Comparison of ENCODE assay signal across 14 mouse cellular contexts in the genomic region with DNA sequence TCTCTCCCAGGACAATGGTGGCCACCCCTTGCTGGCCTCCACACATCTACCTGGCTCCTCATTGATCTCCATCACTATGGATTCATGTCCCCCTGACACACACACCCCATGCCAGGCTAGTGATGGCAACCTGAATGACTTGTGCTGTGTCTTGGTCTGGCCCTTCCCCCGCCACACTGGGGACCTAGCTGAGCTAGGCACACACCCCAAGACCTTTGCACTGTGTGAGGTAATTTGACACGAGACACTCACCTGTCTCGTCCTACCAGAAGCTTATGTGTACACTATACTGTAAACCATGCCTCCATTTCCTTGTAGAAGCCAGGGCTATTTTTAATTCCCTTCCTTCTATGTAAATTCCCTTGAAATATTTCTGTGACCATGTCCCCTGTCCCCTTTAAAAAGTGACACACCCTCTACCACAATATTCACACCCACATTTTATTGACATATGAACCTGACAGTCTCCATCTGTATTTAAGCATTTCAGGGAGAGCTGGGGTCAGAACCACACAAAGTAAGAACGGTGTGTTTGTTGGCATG.
"Had no signal": no experiment of that assay in that cellular context is flagged by ENCODE, and none has a peak within 500 bp of the region (broad histone marks: within the 10 kb centered on the region; RNA-seq: fewer than 3 reads in every experiment).

No protein-coding gene starts in this region.

- H3K27me3 ChIP-seq: neural tube, embryonic 15.5 days had no signal

- H3K4me3 ChIP-seq: limb, embryonic 12.5 days; myocyte; neural tube, embryonic 15.5 days had no signal

- H3K9ac ChIP-seq: limb, embryonic 12.5 days; lung, embryonic 14.5 days; neural tube, embryonic 15.5 days had no signal

- H3K36me3 ChIP-seq: limb, embryonic 12.5 days; neural tube, embryonic 15.5 days had no signal

- H3K27ac ChIP-seq: limb, embryonic 12.5 days; neural tube, embryonic 15.5 days had no signal

- H3K4me2 ChIP-seq: limb, embryonic 12.5 days; liver, embryonic 11.5 days; lung, embryonic 14.5 days; neural tube, embryonic 15.5 days had no signal

- H3K4me1 ChIP-seq: neural tube, embryonic 15.5 days had no signal

- H3K9me3 ChIP-seq: limb, embryonic 12.5 days; neural tube, embryonic 15.5 days had no signal

- DNase-seq: kidney, adult 18-20 months; kidney, postnatal 25 days; layer of hippocampus, adult 9-11 months; layer of hippocampus, postnatal 36 days; lung, embryonic 14.5 days; lung, postnatal 14 days; midbrain, embryonic 14.5 days; right cerebral cortex, adult 18-20 months; right cerebral cortex, postnatal 25 days; thymus, postnatal 4 days had no signal
